Mouse (Mus musculus) heart, adult 2 months (tissue): ENCODE data around the gene H60c.

Experiments used
- CTCF ChIP-seq: fragments of 200-600 bp; IDR thresholded peaks from 2 replicates; pipeline ENCODE4 v1.8.1; 2022; ENCODE audit warnings: antibody characterized with exemption, mild to moderate bottlenecking, moderate library complexity
- EP300 ChIP-seq: fragments of 200-500 bp; IDR thresholded peaks from 2 replicates; pipeline ENCODE4 v1.6.1; 2011; ENCODE audit warnings: low read depth, low read length, control low read depth; ENCODE audit not compliant: insufficient read depth
- POLR2A ChIP-seq: fragments of 200-500 bp; IDR thresholded peaks from 2 replicates; pipeline ENCODE4 v1.6.1; 2011; ENCODE audit warnings: mild to moderate bottlenecking, low read depth, low read length, control low read depth; ENCODE audit not compliant: insufficient read depth

GRCm38 (mm10) chr10:3308821-3309206, 41.2 kb upstream of the H60c start:
- no peak for TF ChIP-seq CTCF
- TF ChIP-seq POLR2A, result no peak
- no peak for TF ChIP-seq EP300
